ENCODE assay signal across 8 mouse cellular contexts in the genomic region with DNA sequence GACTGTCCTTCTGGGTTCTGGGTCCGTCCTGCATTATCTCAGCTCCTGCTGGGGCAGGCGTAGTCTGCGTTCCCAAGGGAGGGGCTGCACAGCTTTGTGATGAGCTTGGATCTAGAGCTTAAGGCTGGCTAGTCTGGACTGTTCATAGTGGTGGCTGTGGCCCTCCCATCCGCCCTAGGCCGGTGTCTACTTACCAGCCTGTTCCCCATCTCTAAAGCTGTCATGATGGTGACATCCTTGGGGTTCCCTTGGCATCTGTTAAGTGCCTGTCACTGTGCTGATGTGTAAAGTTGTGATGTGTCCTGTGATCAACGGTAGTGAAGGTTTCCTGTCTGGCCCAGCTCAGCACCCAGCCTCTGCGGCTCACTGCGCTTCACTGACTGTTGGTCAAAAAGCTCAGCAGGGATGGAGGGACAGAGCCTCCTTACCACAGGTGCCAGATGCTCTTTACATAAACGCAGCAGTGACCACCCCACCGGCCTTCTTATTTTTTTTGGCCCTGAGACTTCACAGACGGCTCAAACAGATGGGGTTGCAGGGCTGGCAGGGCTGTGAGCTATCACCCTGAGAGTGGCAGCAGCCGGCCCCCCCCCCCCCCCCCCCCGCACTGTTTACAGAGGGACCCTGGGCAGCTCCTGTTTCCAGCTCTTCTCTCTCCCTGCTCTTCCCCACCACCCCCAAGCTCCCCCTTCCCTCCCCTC.
DNase-seq lines count a peak whose midpoint lies in the region; ATAC-seq and TF ChIP-seq lines count a peak whose summit lies in the region.

No protein-coding gene starts in this region.

- peaks cover 34% of the 10 kb centered on the region for H3K4me1 ChIP-seq in lung, adult 2 months (ENCODE audit: control insufficient read depth, insufficient read depth, low read length)
- peaks cover 52% of the 10 kb centered on the region for H3K4me1 ChIP-seq in brown adipose tissue, adult 24 weeks (ENCODE audit: control insufficient read depth, insufficient read depth, insufficient read length, low read length)

- H3K27ac ChIP-seq in brown adipose tissue, adult 24 weeks (replicated peaks; ENCODE audit: low read depth, low read length): peak overlapping the region; percentile 87

- peak; percentile 19 for DNase-seq in lung, adult 2 months
- DNase-seq in lung, postnatal 10 days: no peak
- DNase-seq in adrenal gland, postnatal 4 days (ENCODE audit: low spot score in 2 of 2): no peak
- DNase-seq in adrenal gland, adult 18-20 months (ENCODE audit: low spot score in 2 of 2): no peak
- no peak for DNase-seq in adrenal gland, postnatal 14 days

- TF ChIP-seq CTCF in lung, adult 2 months (IDR thresholded peaks at IDR 0.05; ENCODE audit: insufficient read depth, low read length): no peak

- 12% methylated on average over 13 of the region's 13 CpGs for WGBS in lung, adult 2 months

- TF ChIP-seq POLR2A in lung, adult 2 months (IDR thresholded peaks at IDR 0.05; ENCODE audit: borderline replicate concordance, extremely low read depth, low read depth, low read length): no peak

- peak overlapping the region; percentile 59 for H3K4me3 ChIP-seq in lung, adult 2 months (replicated peaks; ENCODE audit: extremely low read depth, low read depth, low read length)
- peak overlapping the region; percentile 47 for H3K4me3 ChIP-seq in brown adipose tissue, adult 24 weeks (ENCODE audit: insufficient read depth, low read depth, low read length)

- peak; percentile 4 to 27; a peak in 2 of 4 replicates for ATAC-seq in hematopoietic stem cell, adult 5-6 weeks (replicated peaks in 1 of 2; ENCODE audit: insufficient read depth in 1 of 2, low FRiP score in 2 of 2, low TSS enrichment in 1 of 2, low read depth in 1 of 2, poor library complexity in 2 of 2, severe bottlenecking in 2 of 2)
- peak; percentile 12 for ATAC-seq in megakaryocyte-erythroid progenitor cell, adult 5-6 weeks (replicated peaks; ENCODE audit: low FRiP score, low TSS enrichment, poor library complexity, severe bottlenecking)
